Mouse (Mus musculus) testis, adult 2 months (tissue): Measurements from ENCODE around the gene Mrtfa. TPM values are rescaled to one million over a fixed set of nuclear protein-coding genes. Genes with fewer than 3 reads are reported as not detected.

Source experiments
- H3K27ac ChIP-seq: fragments of 200-500 bp; 2 replicates; pipeline ENCODE4 v1.5.1; 2012; ENCODE audit warnings: low read depth, low read length; ENCODE audit not compliant: control insufficient read depth, insufficient read depth
- H3K27me3 ChIP-seq: fragments of 200-500 bp; 2 replicates; pipeline ENCODE4 v1.6.1; 2012; ENCODE audit warnings: mild to moderate bottlenecking, low read length, moderate library complexity; ENCODE audit not compliant: control insufficient read depth, insufficient read depth
- H3K36me3 ChIP-seq: fragments of 200-500 bp; 2 replicates; pipeline ENCODE4 v1.6.1; 2012; ENCODE audit warnings: mild to moderate bottlenecking, low read length; ENCODE audit not compliant: control insufficient read depth, insufficient read depth
- H3K4me1 ChIP-seq: fragments of 200-500 bp; 2 replicates; pipeline ENCODE4 v1.6.1; 2012; ENCODE audit warnings: low read length; ENCODE audit not compliant: control insufficient read depth, insufficient read depth
- H3K4me3 ChIP-seq: fragments of 200-500 bp; 2 replicates; pipeline ENCODE4 v1.5.1; 2012; ENCODE audit warnings: low read depth, mild to moderate bottlenecking, low read length, moderate library complexity, mixed read lengths; ENCODE audit not compliant: control insufficient read depth
- CTCF ChIP-seq: fragments of 200-500 bp; IDR thresholded peaks from 2 replicates; pipeline ENCODE4 v1.5.1; 2012; ENCODE audit warnings: low read depth, mild to moderate bottlenecking, inconsistent platforms, low read length, moderate library complexity; ENCODE audit not compliant: control insufficient read depth, insufficient read depth, insufficient replicate concordance
- POLR2A ChIP-seq: fragments of 200-500 bp; IDR thresholded peaks from 2 replicates; pipeline ENCODE4 v1.6.1; 2012; ENCODE audit warnings: low read depth, mild to moderate bottlenecking, inconsistent platforms, low read length, moderate library complexity; ENCODE audit not compliant: control insufficient read depth
- polyA plus RNA-seq: library from polyadenylated mRNA; depleted of rRNA; stranded (reverse); fragments of >200 nt; gene quantifications from 2 replicates; pipeline ENCODE4 v1.2.3, GENCODE M21; 2012

The Mrtfa gene
- polyA plus RNA-seq, 1 experiment, result 26.8 TPM

GRCm38 (mm10) chr15:81060975-81061374, 129.6 kb downstream of the Mrtfa start:
- TF ChIP-seq POLR2A (no peak), CTCF (no peak)
- Histone ChIP-seq H3K27me3 (no peaks in the 10 kb centered on the region), H3K36me3 (no peaks in the 10 kb centered on the region), H3K4me3 (no peak overlapping the region), H3K4me1 (no peaks in the 10 kb centered on the region), H3K27ac (no peak overlapping the region)

GRCm38 (mm10) chr15:81057736-81058135, 132.8 kb downstream of the Mrtfa start:
- no peaks in the 10 kb centered on the region for H3K27me3 ChIP-seq
- TF ChIP-seq CTCF (no peak), POLR2A (no peak)
- no peaks in the 10 kb centered on the region for H3K36me3 ChIP-seq
- no peak overlapping the region for H3K4me3 ChIP-seq
- no peaks in the 10 kb centered on the region for H3K4me1 ChIP-seq
- H3K27ac ChIP-seq, result no peak overlapping the region

- no peaks in the 10 kb centered on the region for H3K4me1 ChIP-seq
- H3K36me3 ChIP-seq, result no peaks in the 10 kb centered on the region
- no peaks in the 10 kb centered on the region for H3K27me3 ChIP-seq
- TF ChIP-seq CTCF (no peak), POLR2A (no peak)
- no peak overlapping the region for H3K4me3 ChIP-seq
- H3K27ac ChIP-seq, result no peak overlapping the region
Measured at GRCm38 (mm10) chr15:81055488-81055887, 135.1 kb downstream of the Mrtfa start.

DNA sequence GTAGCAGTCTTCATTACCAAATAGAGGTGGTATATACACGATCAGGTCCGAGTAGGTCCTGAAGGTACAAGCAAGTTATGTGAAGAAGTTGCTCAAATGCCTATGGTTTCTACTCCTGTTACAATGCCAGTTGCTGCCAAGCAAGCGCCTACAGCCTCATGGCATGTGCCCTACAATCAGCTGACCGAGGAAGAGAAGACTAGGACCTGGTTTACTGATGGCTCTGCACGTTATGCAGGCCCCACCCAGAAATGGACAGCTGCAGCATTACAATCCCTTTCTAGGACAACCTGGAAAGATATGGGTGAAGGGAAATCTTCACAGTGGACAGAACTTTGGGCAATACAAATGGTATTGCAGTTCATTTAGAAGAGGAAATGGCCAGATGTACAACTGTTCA, 138.1 kb downstream of the Mrtfa start:
- TF ChIP-seq POLR2A (no peak), CTCF (no peak)
- Histone ChIP-seq H3K4me3 (no peak overlapping the region), H3K4me1 (no peaks in the 10 kb centered on the region), H3K27ac (no peak overlapping the region), H3K36me3 (no peaks in the 10 kb centered on the region), H3K27me3 (no peaks in the 10 kb centered on the region)

GRCm38 (mm10) chr15:81050488-81050887, 140.1 kb downstream of the Mrtfa start:
- Histone ChIP-seq H3K27me3 (no peaks in the 10 kb centered on the region), H3K4me1 (no peaks in the 10 kb centered on the region), H3K4me3 (no peak overlapping the region), H3K27ac (no peak overlapping the region), H3K36me3 (no peaks in the 10 kb centered on the region)
- TF ChIP-seq CTCF (no peak), POLR2A (no peak)

GRCm38 (mm10) chr15:81049401-81050053, 141.0 kb downstream of the Mrtfa start:
- TF ChIP-seq POLR2A, result no peak
- TF ChIP-seq CTCF, result no peak
- Histone ChIP-seq H3K4me1 (no peaks in the 10 kb centered on the region), H3K27me3 (no peaks in the 10 kb centered on the region), H3K4me3 (no peak overlapping the region), H3K36me3 (no peaks in the 10 kb centered on the region), H3K27ac (no peak overlapping the region)

- peaks cover 4% of the 10 kb centered on the region for H3K4me1 ChIP-seq
- H3K27me3 ChIP-seq, result no peaks in the 10 kb centered on the region
- TF ChIP-seq POLR2A (no peak), CTCF (no peak)
- H3K36me3 ChIP-seq, result no peaks in the 10 kb centered on the region
- no peak overlapping the region for H3K4me3 ChIP-seq
- no peak overlapping the region for H3K27ac ChIP-seq
Measured at GRCm38 (mm10) chr15:81047497-81047896, 143.1 kb downstream of the Mrtfa start.
